Mouse (Mus musculus): ENCODE measurements around the gene Tmem95.

- no peak for TF ChIP-seq CTCF (IDR thresholded peaks at IDR 0.05; ENCODE audit: low read depth)
- TF ChIP-seq EP300 (IDR thresholded peaks at IDR 0.05; ENCODE audit: low read depth) = no peak
Measured at GRCm38 (mm10) chr11:69899870-69900269, 22.1 kb upstream of the Tmem95 start.

All from liver, embryonic 14.5 days (tissue).